Mouse (Mus musculus) splenic B cell, adult 2 months (primary cell): ENCODE data around the gene Mthfsd.
A peak's percentile ranks its signal among the peaks of the same experiment; 100 is the strongest.

Source experiments
- DNase-seq: peaks from one replicate; pipeline ENCODE4 v3.0.0-alpha.2; 2011; ENCODE audit warnings: low read depth, low spot score
- H3K27me3 ChIP-seq: 2 replicates; pipeline ENCODE4 v1.6.1; 2012; ENCODE audit warnings: mild to moderate bottlenecking, low read length, moderate library complexity, mixed read lengths; ENCODE audit not compliant: control insufficient read depth, poor library complexity, insufficient read depth, severe bottlenecking
- H3K36me3 ChIP-seq: 2 replicates; pipeline ENCODE4 v1.6.1; 2012; ENCODE audit warnings: mild to moderate bottlenecking, low read length, moderate library complexity, mixed read lengths; ENCODE audit not compliant: control insufficient read depth, poor library complexity, insufficient read depth, severe bottlenecking

Mthfsd gene

DNA sequence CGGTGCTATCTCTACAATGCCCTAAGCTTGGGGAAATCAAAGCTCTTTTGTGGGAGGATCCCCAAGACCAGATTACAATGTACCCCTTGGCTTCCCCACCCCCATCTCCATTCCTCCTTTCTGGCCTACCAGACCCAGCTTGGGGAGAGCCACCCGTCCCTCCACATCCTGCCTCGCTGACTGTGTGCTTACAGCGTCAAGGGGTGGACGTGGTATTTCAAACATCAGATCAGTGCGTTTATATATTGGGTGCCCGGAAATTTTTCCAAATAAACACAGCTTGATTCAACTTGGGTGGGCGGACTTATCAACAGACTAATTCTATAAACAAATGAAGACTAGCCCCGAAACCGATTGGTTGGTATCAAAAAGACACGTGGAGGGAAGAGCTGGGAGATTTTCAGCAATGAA, 19.1 kb upstream of the Mthfsd start:
- Histone ChIP-seq H3K27me3 (no peaks in the 10 kb centered on the region; the same call in 1 of the 2 replicates), H3K36me3 (no peaks in the 10 kb centered on the region)
- no peak for DNase-seq

DNA sequence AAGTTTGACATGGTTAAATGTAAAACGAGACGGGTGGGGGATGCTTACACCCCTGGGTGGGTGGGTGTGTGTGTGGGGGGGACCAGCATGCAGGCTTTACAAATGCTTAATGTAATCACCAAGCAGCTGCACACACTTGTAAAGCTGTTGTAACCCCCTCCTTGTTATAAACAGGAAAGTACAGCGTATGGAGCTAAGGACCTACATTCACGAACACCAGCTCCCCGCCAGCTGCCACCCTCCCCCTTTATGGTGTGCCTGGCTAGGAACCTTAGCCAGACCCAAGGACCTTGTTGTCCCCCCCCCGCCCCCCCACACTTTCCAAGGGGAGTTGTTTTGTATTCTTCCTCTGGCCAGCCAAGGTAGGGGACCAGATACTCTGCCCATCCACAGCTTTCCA, 18.5 kb upstream of the Mthfsd start:
- no peak for DNase-seq
- no peaks in the 10 kb centered on the region; the same call in 1 of the 2 replicates for H3K27me3 ChIP-seq
- H3K36me3 ChIP-seq, result no peaks in the 10 kb centered on the region

DNA sequence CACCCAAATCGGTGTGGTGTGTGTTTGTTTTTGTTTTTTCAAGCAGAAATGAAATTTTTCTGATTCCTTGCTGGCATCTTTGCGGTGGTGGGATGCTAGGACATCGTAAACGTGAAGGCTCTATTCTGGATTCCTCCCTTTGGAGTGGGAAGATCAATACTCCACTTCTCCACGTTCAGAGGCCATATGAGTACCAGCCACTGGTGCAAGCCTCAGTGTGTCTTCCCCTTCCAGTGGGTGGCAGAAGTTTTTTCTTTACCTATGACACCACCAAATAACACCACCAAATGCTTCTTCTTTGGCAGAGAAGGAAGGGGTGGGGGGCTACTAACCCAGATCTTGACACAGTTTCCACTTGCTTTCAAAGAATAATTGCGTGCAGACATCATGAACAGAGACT, 18.0 kb upstream of the Mthfsd start:
- Histone ChIP-seq H3K36me3 (no peaks in the 10 kb centered on the region), H3K27me3 (no peaks in the 10 kb centered on the region; the same call in 1 of the 2 replicates)
- DNase-seq, result no peak

DNA sequence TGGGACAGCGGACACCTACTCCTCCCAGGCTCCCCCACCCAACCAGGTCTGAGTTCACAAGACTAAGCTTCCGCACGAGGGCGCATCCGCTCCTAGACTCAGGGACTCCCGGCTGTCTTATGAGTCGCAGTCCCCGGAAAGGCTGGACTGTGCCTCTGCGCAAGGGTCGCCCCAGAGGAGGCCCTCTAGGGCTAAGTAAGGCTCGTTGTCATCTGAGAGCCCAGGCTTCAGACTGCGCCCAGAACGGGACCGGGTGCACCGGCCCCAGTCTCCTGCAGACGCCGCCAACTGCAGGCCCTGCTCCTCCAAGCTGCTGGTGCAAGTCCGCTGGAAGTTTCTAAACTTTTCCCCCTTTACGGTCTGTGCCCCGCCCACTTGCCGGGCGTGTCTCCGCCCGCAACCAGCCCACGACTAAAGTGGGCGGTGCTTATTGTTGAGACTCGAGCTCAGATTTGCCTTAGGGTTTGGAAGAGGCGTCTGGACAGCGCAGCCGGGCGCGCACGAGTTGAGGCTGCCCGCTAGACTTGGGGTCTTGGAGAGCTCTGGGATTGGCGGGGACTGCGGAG, 17.2 kb upstream of the Mthfsd start:
- H3K36me3 ChIP-seq, result no peaks in the 10 kb centered on the region
- DNase-seq, result peak; percentile 36
- H3K27me3 ChIP-seq, result no peaks in the 10 kb centered on the region; the same call in 1 of the 2 replicates

DNA sequence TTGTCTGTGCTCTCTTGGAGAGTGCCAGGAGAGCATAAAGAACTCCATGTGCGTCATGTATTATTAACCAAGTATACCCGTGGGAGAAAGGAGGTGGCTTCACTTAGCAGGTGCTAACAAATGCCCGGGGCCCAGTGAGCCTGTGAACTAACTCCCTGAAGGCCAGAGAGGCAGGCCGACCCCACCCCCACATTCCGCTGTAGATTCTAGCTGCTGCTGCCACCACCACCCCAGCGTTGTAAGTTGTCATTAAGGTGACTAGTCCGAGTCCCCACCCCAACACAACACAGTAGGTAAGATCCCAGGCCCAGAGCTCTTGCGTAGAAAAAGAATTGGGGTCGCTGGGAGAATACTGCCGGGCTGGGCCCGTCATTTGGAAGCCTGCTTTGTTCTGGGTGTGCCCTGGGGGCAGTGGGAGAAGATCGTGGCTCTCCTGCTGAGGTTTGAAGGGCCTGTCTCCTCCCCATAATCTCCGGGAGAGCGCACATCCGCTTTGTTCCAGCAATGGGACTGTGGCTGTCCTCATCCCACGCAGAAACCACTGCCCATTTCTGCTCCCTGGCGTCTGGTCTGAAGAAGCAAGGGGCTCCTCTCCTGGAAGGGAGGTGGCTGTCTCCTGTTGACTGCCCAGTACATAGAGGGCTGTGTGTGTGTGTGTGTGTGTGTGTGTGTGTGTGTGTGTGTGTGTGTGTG, 16.5 kb upstream of the Mthfsd start:
- Histone ChIP-seq H3K27me3 (no peaks in the 10 kb centered on the region; the same call in 1 of the 2 replicates), H3K36me3 (no peaks in the 10 kb centered on the region)
- no peak for DNase-seq

DNA sequence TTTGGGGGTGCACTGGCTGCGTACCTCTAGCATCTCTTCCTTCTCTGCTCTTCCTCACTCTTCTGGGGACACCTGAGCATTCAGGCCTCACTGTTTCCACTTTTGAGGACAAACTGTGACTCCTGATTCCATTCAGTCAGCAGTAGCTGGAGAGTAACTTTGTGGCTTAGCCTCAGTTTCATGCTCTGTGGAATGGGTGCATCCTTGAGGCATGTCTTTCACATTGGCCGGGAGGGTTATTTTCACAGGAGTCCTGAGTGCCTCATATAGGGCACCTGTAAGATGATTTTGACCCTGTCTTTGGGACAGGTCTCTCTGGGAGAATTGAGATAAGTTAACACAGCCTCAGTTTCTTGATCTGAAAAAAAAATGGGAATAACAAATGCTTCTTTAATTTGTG, 14.9 kb upstream of the Mthfsd start:
- no peaks in the 10 kb centered on the region; the same call in 1 of the 2 replicates for H3K27me3 ChIP-seq
- H3K36me3 ChIP-seq, result no peaks in the 10 kb centered on the region
- DNase-seq, result no peak

DNA sequence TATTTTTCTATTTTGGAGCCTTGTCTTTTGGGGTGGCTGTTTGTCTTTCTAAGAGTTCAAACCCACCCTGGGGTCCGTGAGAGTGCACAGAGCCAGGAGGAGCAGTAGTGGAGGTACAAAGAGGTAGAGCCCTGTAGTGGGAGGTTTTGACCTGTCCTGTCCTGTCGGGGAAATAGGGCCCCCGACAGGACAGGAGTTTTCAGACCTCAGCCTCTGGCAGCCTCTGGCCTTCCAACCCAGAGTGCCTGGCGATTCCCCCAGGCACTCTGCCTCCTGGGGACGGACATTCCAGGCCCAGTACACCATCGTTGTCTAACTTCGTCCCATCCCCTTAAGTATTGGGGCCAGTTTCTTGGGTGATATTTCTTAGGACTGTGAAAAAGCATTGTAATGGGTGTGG, 14.2 kb upstream of the Mthfsd start:
- no peak for DNase-seq
- Histone ChIP-seq H3K27me3 (no peaks in the 10 kb centered on the region; the same call in 1 of the 2 replicates), H3K36me3 (no peaks in the 10 kb centered on the region)

DNA sequence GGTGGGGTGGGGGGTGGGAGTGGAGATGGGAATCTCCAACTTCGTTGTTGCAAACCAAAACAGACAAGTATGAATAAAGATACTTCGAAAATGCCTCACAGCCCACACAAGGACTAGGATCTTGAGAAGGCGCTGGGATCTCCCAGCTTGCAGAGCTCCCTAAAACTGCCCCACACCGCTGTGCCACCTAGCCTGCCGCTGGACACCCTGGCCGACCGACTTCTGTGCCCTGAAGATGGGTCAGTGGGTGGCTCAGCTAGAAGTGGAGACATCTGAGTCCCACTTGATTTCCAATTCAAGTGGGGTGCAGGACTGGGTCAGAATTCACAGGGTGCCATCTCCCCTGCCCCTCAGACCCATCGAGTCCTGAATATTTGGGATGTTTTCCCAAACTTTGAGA, 13.5 kb upstream of the Mthfsd start:
- Histone ChIP-seq H3K27me3 (no peaks in the 10 kb centered on the region; the same call in 1 of the 2 replicates), H3K36me3 (no peaks in the 10 kb centered on the region)
- no peak for DNase-seq

DNA sequence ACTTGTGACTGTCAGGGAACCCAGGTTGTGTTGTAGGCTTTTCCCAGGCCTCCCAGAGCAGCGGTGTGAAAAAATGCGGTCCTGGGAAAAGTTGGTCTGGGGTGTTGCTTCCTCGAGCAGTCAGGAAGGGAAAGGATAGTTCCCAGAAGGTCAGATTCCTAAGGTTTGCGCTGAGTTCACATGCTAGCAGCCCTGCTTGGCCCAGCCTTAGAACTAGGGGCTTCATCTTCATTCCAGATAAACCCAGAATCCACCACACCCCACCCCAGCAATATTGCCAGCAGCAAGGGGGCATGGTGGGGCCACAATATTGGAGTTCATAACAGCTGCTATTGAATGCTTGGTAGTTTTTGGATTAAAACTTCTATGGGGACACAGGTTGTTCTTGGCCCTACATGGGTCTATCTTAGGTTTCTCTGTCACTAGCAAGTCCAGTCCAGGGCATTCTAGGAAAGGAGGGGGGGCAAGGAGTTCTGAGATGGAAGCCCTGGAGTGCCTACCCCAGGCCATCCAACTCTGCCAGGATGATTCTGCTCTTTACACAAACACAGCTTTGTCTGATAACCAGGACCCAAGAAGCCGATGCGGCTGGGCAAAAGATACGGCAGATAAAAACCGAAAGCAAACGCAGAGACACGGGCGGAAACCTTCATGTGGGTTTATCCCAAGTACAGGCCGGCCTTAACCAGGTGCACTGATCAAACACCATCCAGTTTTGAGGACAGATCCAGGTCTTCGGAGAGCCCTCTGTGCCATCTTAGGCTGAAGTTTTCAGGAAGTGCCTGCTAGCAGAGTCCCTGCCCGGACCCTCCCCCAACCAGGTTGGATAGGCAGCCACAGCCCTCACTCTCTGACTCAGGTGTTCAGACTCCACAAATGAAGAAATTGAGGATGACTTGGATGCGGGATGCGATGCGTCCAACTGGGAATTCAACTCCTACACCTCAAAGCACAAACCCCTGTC, 12.5 kb upstream of the Mthfsd start:
- H3K27me3 ChIP-seq, result peaks cover 3% of the 10 kb centered on the region
- DNase-seq, result peak; percentile 26
- H3K36me3 ChIP-seq, result no peaks in the 10 kb centered on the region

DNA sequence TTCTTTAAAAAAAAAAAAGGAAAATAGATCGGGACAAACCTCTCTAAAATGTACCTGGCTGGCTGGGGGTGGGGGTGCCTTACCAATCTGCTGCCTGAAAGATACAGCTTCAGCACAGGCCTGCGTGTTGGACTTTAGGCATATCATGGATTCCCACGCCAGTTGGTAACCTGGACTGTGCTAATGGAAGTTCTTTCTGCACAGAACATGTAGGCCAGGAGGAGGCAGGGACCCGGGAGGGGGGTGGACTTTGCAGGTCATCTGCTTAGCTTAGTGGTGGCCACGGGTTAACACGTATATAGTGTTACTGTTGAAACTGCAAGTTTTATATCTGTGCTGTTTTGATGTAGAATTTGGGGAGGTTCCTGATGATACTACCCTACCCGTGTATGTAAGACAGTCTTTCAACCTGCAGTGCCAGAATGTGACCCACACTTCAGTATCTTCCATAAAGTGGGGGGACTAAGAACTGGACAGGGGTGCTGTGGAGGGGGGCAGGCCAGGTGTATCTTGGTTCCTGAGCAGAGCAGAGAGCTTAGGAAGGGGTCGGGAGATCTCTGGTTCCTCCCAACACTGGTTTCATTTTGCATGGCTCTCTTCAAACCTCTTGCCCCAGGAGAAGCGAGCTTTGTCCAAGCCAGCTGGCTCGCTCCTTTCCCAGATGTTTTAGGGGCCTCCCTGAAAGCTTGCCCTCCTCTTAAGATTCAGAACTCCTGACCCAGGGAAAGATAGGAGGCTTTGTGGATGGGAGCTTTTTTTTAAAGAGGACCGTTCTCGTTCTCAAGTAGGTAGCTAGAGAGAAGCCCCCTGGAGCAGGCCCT, 11.7 kb upstream of the Mthfsd start:
- peaks cover 3% of the 10 kb centered on the region; the same call in 1 of the 2 replicates for H3K27me3 ChIP-seq
- no peak for DNase-seq
- no peaks in the 10 kb centered on the region for H3K36me3 ChIP-seq

DNA sequence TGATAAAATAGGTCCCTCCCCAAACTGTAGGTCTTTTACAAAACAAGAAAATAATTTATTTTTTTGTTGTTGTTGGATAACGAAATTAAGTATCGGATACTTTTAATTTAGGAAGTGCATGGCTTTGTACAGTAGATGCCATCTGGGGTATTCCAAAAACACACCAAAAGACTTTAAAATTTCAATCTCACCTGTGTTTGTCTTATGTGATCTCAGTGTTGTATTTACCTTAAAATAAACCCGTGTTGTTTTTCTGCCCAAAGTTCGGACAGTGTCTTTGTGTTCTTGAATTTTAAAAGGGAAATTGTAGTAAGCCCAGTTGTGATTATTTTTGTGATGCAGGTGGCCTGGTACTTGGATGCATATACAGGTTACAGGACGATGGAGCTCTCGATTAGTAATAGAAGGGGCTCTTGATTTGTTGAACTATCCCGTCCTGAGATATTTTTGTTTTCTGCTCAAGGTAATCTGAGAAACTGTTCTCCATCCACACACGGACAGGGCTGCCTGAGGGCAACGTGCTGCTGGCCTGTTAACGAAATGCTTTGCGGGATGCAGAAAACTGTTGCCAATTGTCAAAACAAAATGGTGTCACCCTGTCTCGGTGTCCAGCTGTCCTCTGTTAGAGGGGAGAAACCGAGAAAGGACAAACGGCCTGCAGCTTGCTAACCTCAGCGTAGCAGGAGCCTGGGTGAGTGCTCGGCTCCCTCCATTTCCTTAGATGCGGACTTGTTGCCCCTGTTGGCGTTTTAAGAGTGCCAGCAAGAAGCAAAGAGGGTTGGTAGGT, 10.6 kb upstream of the Mthfsd start:
- H3K36me3 ChIP-seq, result no peaks in the 10 kb centered on the region
- peaks cover 3% of the 10 kb centered on the region; the same call in 1 of the 2 replicates for H3K27me3 ChIP-seq
- DNase-seq, result no peak

DNA sequence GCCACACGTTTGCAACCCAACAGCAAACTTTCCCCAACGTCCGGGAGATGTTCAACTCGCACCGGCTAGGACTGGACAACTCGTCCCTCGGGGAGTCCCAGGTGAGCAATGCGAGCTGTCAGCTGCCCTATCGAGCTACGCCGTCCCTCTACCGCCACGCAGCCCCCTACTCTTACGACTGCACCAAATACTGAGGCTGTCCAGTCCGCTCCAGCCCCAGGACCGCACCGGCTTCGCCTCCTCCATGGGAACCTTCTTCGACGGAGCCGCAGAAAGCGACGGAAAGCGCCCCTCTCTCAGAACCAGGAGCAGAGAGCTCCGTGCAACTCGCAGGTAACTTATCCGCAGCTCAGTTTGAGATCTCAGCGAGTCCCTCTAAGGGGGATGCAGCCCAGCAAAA, 9.7 kb upstream of the Mthfsd start:
- peak; percentile 22 for DNase-seq
- Histone ChIP-seq H3K36me3 (no peaks in the 10 kb centered on the region), H3K27me3 (peaks cover 3% of the 10 kb centered on the region; the same call in 1 of the 2 replicates)

DNA sequence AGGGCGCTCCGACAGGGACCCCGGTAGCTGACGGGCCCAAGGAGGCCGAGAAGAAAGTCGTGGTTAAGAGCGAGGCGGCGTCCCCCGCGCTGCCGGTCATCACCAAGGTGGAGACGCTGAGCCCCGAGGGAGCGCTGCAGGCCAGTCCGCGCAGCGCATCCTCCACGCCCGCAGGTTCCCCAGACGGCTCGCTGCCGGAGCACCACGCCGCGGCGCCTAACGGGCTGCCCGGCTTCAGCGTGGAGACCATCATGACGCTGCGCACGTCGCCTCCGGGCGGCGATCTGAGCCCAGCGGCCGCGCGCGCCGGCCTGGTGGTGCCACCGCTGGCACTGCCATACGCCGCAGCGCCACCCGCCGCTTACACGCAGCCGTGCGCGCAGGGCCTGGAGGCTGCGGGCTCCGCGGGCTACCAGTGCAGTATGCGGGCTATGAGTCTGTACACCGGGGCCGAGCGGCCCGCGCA, 9.0 kb upstream of the Mthfsd start:
- DNase-seq, result peak; percentile 37
- no peaks in the 10 kb centered on the region for H3K36me3 ChIP-seq
- H3K27me3 ChIP-seq, result peaks cover 3% of the 10 kb centered on the region; the same call in 1 of the 2 replicates
